Mouse (Mus musculus) embryonic fibroblast, embryonic 13.5 days (primary cell): ENCODE results near the gene Dgke. TPM values are rescaled to one million over a fixed set of nuclear protein-coding genes. Genes with fewer than 3 reads are reported as not detected.
A peak's percentile ranks its signal among the peaks of the same experiment; 100 is the strongest.

Source experiments
- H3K27ac ChIP-seq: 2 replicates; pipeline ENCODE4 v1.5.1; 2012; ENCODE audit warnings: low read length, control low read depth, inconsistent platforms; ENCODE audit not compliant: insufficient read depth
- H3K4me1 ChIP-seq: 2 replicates; pipeline ENCODE4 v1.6.1; 2011; ENCODE audit warnings: low read length; ENCODE audit not compliant: control insufficient read depth, insufficient read depth
- H3K4me3 ChIP-seq: 2 replicates; pipeline ENCODE4 v1.5.1; 2011; ENCODE audit warnings: mild to moderate bottlenecking, control low read depth, low read length; ENCODE audit not compliant: insufficient read depth
- CTCF ChIP-seq: IDR thresholded peaks from 2 replicates; pipeline ENCODE4 v1.5.1; 2011; ENCODE audit warnings: mild to moderate bottlenecking, control low read depth, low read length, moderate library complexity, borderline replicate concordance; ENCODE audit not compliant: insufficient read depth
- POLR2A ChIP-seq: IDR thresholded peaks from 2 replicates; pipeline ENCODE4 v1.6.1; 2011; ENCODE audit warnings: low read depth, mild to moderate bottlenecking, control low read depth, low read length, moderate library complexity
- polyA plus RNA-seq: library from polyadenylated mRNA; stranded (reverse); fragments of >200 nt; gene quantifications from 2 replicates; pipeline ENCODE4 v1.2.4, GENCODE M21; 2011; ENCODE audit warnings: low read depth; ENCODE audit not compliant: missing spikeins, insufficient read length

The Dgke gene
- polyA plus RNA-seq, 1 experiment: 7.8 TPM

- Histone ChIP-seq H3K4me1 (peaks cover 7% of the 10 kb centered on the region), H3K27ac (peak overlapping the region; percentile 79), H3K4me3 (no peak overlapping the region)
- TF ChIP-seq CTCF (no peak), POLR2A (no peak)
Measured at GRCm38 (mm10) chr11:88996427-88996826, 70.2 kb downstream of the Dgke start.

GRCm38 (mm10) chr11:88995616-88996015, 71.0 kb downstream of the Dgke start:
- Histone ChIP-seq H3K27ac (peak overlapping the region; percentile 79; the same call in 1 of the 2 replicates), H3K4me1 (peaks cover 5% of the 10 kb centered on the region), H3K4me3 (no peak overlapping the region)
- no peak for TF ChIP-seq CTCF
- TF ChIP-seq POLR2A: no peak

DNA sequence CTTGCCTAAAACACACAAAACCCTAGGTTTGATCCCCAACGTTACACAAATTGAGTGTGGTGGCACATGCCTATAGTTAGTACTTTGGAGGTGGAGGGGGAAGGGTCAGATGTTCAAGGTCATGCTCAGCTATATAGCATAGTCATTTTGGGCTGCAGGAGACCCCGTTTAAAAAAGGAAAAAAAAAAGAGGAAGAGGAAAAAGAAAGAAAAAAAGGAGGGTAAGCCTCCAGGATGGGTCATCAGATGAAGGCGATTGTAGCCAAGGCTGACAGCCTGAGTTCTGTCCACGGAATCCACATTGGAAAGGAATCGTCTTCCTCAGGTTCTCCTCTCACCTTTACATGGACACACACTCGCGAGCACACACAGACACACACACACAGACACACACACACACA, 72.2 kb downstream of the Dgke start:
- TF ChIP-seq POLR2A (no peak), CTCF (no peak)
- H3K27ac ChIP-seq: no peak overlapping the region
- no peak overlapping the region for H3K4me3 ChIP-seq
- peaks cover 5% of the 10 kb centered on the region for H3K4me1 ChIP-seq

DNA sequence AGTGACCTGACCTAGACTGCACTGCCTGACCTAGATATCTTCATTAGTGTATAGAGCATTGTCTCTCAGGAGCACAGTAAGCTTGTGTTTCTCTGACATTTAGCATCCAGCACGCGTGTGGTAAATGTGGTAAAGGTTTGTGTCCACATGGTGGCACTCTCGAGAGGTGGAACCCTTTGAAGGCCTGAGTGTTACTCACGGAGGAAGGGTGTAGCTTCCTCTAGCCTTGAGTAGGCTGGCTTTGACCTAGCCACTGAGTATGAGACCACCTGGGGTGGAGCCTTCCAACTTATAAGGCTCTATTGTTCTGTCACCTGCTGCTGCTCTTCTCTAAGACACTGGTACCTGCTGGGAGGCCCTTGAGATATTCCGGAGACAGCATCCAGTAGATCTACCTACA, 73.0 kb downstream of the Dgke start:
- H3K27ac ChIP-seq: no peak overlapping the region
- no peak overlapping the region for H3K4me3 ChIP-seq
- TF ChIP-seq CTCF (0 out of 2 replicates have a peak, but pooled peaks have one; percentile 14), POLR2A (no peak)
- H3K4me1 ChIP-seq: peaks cover 5% of the 10 kb centered on the region

- H3K4me3 ChIP-seq: no peak overlapping the region
- TF ChIP-seq CTCF (no peak), POLR2A (no peak)
- H3K4me1 ChIP-seq: peaks cover 5% of the 10 kb centered on the region
- no peak overlapping the region for H3K27ac ChIP-seq
Measured at GRCm38 (mm10) chr11:88993186-88993585, 73.5 kb downstream of the Dgke start.

GRCm38 (mm10) chr11:88989530-88989929, 77.1 kb downstream of the Dgke start:
- no peak for TF ChIP-seq CTCF
- TF ChIP-seq POLR2A: no peak
- H3K4me3 ChIP-seq: no peak overlapping the region
- no peak overlapping the region for H3K27ac ChIP-seq
- no peaks in the 10 kb centered on the region for H3K4me1 ChIP-seq

DNA sequence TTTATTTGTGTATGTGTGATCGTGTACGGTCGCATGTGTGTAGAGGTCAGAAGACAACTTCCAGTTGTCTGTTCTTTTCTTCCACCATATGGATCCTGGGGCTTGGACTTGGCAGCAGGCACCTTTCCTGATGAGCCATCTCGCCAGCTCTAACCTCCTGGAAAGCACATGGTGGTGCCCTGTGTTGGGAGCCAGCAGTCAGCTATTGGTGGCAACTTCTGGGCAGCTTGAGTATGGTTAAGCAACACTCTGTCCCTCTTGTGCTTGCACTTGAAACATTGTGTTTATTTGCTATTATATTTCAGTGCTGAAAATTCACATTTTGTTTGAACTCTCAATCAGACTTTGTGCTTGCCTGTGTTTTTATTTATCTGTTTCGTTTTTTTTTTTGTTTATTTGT, 77.7 kb downstream of the Dgke start:
- no peak for TF ChIP-seq CTCF
- TF ChIP-seq POLR2A: no peak
- no peak overlapping the region for H3K27ac ChIP-seq
- no peak overlapping the region for H3K4me3 ChIP-seq
- no peaks in the 10 kb centered on the region for H3K4me1 ChIP-seq

DNA sequence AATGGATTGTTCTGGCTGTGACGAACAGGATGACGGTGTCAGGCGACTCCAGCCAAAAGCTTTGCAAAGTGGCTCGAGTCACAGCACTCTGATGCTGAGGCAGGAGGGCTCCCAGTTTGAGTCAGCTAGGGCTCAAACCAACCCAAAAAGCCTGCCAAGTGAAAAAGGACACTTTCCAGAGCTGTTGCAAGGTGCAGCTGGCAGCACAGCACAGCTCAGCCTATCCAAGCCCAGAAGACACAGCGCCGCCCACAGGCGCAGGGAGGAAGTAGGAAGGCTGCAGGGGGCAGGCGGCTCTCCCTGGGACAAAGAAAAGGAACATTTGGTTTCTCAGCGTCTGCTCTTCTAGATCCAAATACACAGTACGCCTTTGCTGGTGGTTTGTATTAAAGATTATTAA, 80.0 kb downstream of the Dgke start:
- no peak overlapping the region for H3K27ac ChIP-seq
- H3K4me1 ChIP-seq: no peaks in the 10 kb centered on the region
- no peak overlapping the region for H3K4me3 ChIP-seq
- no peak for TF ChIP-seq CTCF
- TF ChIP-seq POLR2A: no peak

Other genes with a start within 250 kb of the Dgke start
- 24.2 and 25.5 TPM in 2 replicates for gene Akap1, start 202.3 kb downstream of the Dgke start, polyA plus RNA-seq
- gene Scpep1, start 111.4 kb downstream of the Dgke start, polyA plus RNA-seq: 380 and 384 TPM in 2 replicates
- 1.4 TPM in 1 of 2 replicates, not detected in the other for gene Elobl, start 99.9 kb downstream of the Dgke start, polyA plus RNA-seq
- 8.5 and 8.9 TPM in 2 replicates for gene Coil, start 96.6 kb downstream of the Dgke start, polyA plus RNA-seq
- gene Trim25, start 67.5 kb downstream of the Dgke start, polyA plus RNA-seq: 33.7 and 34.2 TPM in 2 replicates
- not detected in 2 replicates for gene Gm525, start 7.0 kb upstream of the Dgke start, polyA plus RNA-seq
- 0.97 and 2.0 TPM in 2 replicates for gene Nog, start 235.5 kb upstream of the Dgke start, polyA plus RNA-seq